Mouse (Mus musculus): ENCODE measurements at regions not wholly inside any gene's neighbourhood (a gene's known extent, or its start where the extent isn't known, plus 50 kb on each side); places are given as distances from the start of the nearest gene placed in this dataset.
A peak's percentile ranks its signal among the peaks of the same experiment; 100 is the strongest.

DNA sequence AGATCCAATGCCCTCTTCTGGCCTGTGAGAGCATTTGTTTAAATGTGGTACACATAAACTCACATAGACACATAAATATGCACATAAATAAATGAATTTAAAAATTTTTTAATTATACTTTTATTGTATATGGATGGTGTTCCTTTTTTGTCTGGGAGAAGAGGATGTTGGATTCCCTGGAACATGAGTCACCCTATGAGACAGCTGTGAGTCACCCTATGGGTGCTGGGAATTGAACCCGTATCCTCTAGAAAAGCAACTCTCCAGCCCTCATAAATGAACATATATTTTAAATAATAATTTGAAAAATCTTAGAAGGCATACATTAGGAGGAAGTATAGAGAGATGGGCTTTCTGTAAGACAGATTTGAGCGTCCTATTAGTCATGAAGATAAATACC is 76.1 kb upstream of the Dynlt3 start:
- no peak for DNase-seq

DNA sequence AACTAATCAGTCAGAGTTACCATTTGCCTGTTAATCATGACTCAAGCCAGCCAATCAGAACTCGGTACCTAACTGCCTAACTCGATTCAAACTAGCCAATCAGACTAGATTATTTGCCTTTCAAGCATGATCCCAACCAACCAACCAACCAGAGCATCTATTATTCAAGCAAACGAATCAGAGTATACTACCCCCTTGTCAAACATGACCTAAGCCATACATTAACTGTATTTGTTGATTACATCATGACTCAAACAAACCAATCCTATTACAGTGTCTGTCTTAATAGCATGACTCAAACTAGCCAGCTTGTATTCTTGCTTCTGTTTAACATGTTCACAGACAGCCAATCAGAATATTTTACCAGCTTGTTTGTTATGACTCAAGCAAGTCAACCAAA is 79.7 kb upstream of the Dynlt3 start:
- no peak for DNase-seq

DNA sequence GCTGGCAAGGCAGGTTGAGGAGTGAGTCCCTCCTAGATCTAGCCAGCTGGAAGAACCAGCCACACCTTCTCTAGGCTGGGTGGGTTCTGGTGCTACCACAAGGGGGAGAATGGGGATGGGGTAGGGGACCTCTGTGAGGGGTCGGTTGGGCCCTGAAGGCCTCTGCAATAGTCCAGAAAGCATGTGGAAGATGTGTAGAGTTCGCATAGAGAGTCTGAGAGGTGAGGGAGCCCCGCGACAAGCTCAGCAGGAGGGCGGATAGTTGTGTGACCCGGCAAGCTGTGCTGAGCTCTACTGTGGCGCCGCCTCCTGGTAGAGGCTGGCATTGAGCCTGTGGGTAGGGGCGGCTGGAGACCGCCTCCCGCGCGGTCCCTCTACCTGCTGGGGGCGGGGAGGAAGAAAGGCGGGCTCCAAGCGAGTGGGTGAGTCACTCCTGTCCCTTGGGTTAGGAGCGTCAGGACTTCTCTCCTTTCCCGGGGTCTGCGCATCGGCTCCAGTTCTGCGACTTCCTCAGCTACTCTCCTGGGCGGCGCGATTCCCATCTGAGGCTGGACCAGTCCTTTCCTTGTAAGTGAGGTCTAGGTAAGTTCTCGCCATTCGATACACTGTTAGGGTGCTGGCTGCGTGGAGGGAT is 84.6 kb upstream of the Dynlt3 start:
- peak; percentile 29 for DNase-seq

DNA sequence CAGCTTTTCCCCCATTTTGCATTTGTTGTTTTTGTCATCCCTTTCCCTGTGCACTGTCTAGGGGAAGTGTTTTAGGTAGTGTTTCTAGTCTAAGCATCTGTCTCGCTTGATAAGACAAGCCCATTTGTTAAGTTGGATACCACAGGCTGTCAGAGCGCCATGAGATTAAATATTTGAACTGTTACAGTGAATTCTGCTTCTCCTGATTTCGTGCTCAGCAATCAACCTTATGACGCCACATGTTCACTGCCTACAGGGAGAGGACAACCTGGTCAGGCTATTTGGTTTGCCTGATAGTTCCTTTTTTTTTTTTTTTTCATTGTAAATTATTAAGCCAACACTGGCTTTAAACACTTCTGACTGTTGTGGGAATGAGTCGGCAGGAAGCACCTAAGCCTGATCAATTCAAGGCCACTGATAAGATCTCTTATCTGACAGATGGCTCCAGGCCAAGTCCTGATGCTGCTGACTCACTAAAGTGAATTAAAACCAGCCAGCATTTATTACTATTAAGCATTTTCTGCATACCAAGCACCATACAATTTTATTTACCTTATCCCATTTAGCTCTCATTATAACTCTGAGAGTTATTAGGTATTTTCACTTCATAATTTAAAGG is 90.3 kb upstream of the Dynlt3 start:
- no peak for DNase-seq

DNA sequence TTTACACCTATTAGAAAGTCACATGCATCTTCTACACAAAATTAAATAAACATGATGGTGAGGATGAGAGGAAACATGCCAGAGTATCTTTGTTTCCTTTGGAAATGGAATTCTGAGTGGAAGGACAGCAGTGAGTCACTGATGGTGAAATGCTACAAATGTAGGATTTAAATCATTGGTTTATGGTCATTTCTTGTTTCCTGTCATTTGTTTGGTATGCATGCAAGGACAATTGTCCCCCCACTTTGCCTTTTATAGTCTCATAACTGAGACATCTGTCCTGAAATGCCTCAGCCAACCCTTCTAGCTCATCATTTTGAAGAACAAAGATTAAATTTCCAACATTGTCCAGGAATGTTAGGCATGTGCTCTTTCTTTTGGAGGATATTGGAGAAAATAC is 77.2 kb upstream of the Hypm start:
- DNase-seq = no peak

DNA sequence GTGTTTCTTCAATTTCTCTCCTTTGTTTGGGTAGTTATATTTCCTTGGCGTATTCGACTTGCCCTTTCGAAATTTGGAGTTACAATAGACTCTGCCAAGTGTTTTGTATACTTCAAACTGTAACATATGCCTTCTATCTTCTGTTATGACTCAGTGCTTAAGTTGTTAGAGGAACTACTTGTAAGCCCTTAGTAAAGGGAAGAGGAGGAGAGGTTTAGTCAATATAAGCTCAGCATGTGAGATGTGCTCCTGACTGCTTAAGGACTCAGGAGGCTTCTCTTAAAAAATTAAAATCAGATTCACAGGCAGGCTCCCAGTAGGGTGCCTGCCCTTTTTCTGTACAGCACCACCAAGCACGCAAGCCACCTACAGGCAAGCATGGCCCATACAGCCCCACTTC is 69.2 kb upstream of the Hypm start:
- DNase-seq = no peak

DNA sequence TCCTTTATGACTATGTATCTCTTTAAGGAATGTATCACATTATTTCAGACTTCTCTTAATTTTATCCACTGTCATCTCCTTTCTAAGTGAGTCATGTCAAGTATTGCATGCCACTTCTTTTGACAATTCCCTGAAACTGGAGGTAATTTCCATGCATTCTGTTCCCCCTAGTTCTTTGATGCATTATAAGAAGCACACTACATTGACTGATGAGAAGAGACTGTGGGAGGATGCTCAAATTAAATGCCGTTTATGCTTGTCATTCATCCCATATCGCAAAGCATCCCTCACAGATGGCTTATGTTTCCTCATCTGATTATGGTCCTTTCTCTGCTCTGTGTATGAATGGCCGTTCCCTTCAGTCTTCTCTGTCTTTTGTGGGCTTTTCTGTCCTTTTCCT is 57.2 kb upstream of the Hypm start:
- DNase-seq = no peak
